Mouse (Mus musculus) liver, adult 2 months (tissue): ENCODE measurements around the gene Rnls. TPM values are rescaled to one million over a fixed set of nuclear protein-coding genes. Genes with fewer than 3 reads are reported as not detected.

Experiments
- DNase-seq: peaks from one replicate; pipeline ENCODE4 v3.0.0-alpha.2; 2011; ENCODE audit warnings: low read depth, low spot score; ENCODE audit errors: extremely low read depth
- H3K27ac ChIP-seq: fragments of 200-500 bp; replicated peaks from 2 replicates; pipeline ENCODE4 v1.5.1; 2012; ENCODE audit warnings: low read depth, mild to moderate bottlenecking, control low read depth, inconsistent platforms, low read length; ENCODE audit not compliant: insufficient read depth
- H3K27me3 ChIP-seq: fragments of 200-500 bp; 2 replicates; pipeline ENCODE4 v1.6.1; 2012; ENCODE audit warnings: mild to moderate bottlenecking, moderate library complexity, low read length, inconsistent platforms; ENCODE audit not compliant: control insufficient read depth, insufficient read depth
- H3K36me3 ChIP-seq: fragments of 200-500 bp; 2 replicates; pipeline ENCODE4 v1.6.1; 2012; ENCODE audit warnings: low read length, inconsistent platforms; ENCODE audit not compliant: control insufficient read depth, insufficient read depth
- H3K4me1 ChIP-seq: fragments of 200-500 bp; 2 replicates; pipeline ENCODE4 v1.6.1; 2011; ENCODE audit warnings: low read length; ENCODE audit not compliant: control insufficient read depth, insufficient read depth
- H3K4me3 ChIP-seq: fragments of 200-500 bp; 2 replicates; pipeline ENCODE4 v1.5.1; 2011; ENCODE audit warnings: low read depth, mild to moderate bottlenecking, control low read depth, low read length, moderate library complexity; ENCODE audit not compliant: insufficient read depth
- H3K79me2 ChIP-seq: fragments of 200-500 bp; 2 replicates; pipeline ENCODE4 v1.6.1; 2012; ENCODE audit warnings: inconsistent platforms, mild to moderate bottlenecking, low read length, moderate library complexity; ENCODE audit not compliant: control insufficient read depth, insufficient read depth
- H3K9ac ChIP-seq: fragments of 200-500 bp; 2 replicates; pipeline ENCODE4 v1.6.1; 2012; ENCODE audit warnings: low read depth, mild to moderate bottlenecking, control low read depth, inconsistent platforms, low read length
- CTCF ChIP-seq: fragments of 200-500 bp; IDR thresholded peaks from 2 replicates; pipeline ENCODE4 v1.5.1; 2011; ENCODE audit warnings: low read depth, low read length, control low read depth
- POLR2A ChIP-seq: fragments of 200-500 bp; IDR thresholded peaks from 2 replicates; pipeline ENCODE4 v1.6.1; 2011; ENCODE audit warnings: low read length, control low read depth; ENCODE audit not compliant: insufficient read depth; ENCODE audit errors: extremely low read depth
- WGBS: fragments of 180-500 bp; shearing (Covaris S2); methylation state at CpG from one replicate; pipeline ENCODE4 v1.1.7; 2018; 5-methylcytosine and 5-hydroxymethylcytosine counted together
- polyA plus RNA-seq: library from polyadenylated mRNA; depleted of rRNA; stranded (reverse); fragments of >200 nt; gene quantifications from 2 replicates; pipeline ENCODE4 v1.2.3, GENCODE M21; 2012
- total RNA-seq: library from RNA; depleted of rRNA; stranded (reverse); fragments of >200 nt; gene quantifications from 2 replicates; pipeline ENCODE4 v1.2.3, GENCODE M21; 2014

The Rnls gene
- total and polyA plus RNA-seq, 2 experiments: 0.50 to 0.92 TPM

DNA sequence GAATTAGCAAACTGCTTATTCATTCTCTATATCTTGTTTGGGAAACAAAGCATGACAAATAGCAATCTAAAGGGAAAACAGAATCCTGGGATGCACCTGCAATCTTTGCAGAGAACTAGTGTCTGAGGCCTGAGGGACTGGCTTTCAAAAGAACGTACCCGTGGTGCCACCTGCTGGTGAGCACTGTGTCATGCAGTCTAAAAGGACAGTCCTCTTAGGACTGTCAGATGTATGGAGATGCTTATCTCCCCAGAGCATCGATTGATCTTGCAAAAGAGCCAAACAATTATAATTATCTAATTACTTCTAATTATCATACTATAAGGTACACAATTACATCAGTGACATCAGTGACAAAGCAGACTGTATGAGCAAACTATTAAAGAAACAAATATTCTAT lies 25.4 kb downstream of the Rnls start:
- Histone ChIP-seq H3K27ac (no peak overlapping the region), H3K4me3 (no peak overlapping the region), H3K9ac (no peak overlapping the region), H3K4me1 (no peaks in the 10 kb centered on the region), H3K36me3 (no peaks in the 10 kb centered on the region), H3K79me2 (no peaks in the 10 kb centered on the region), H3K27me3 (no peaks in the 10 kb centered on the region; the same call in 1 of the 2 replicates)
- TF ChIP-seq CTCF: peak; percentile 83
- no peak for TF ChIP-seq POLR2A
- under 1% methylated on average over 3 of the region's 3 CpGs for WGBS
- DNase-seq: peak; percentile 33

- Histone ChIP-seq H3K79me2 (no peaks in the 10 kb centered on the region), H3K27ac (no peak overlapping the region), H3K36me3 (no peaks in the 10 kb centered on the region), H3K4me1 (no peaks in the 10 kb centered on the region), H3K27me3 (no peaks in the 10 kb centered on the region), H3K9ac (no peak overlapping the region), H3K4me3 (no peak overlapping the region)
- WGBS: 44% methylated on average over 3 of the region's 3 CpGs
- TF ChIP-seq CTCF (no peak), POLR2A (no peak)
- DNase-seq: no peak
These were observed 35.1 kb downstream of the Rnls start for GRCm38 (mm10) chr19:33357019-33357418.

GRCm38 (mm10) chr19:33340119-33340518 lies 52.0 kb downstream of the Rnls start:
- no peak for DNase-seq
- no peak overlapping the region for H3K9ac ChIP-seq
- 93% methylated on average over 1 of the region's 1 CpGs for WGBS
- no peaks in the 10 kb centered on the region for H3K79me2 ChIP-seq
- H3K4me1 ChIP-seq: no peaks in the 10 kb centered on the region
- H3K4me3 ChIP-seq: no peak overlapping the region
- TF ChIP-seq CTCF (no peak), POLR2A (no peak)
- no peak overlapping the region for H3K27ac ChIP-seq
- no peaks in the 10 kb centered on the region for H3K36me3 ChIP-seq
- H3K27me3 ChIP-seq: no peaks in the 10 kb centered on the region

- 55% methylated on average over 4 of the region's 4 CpGs for WGBS
- Histone ChIP-seq H3K36me3 (no peaks in the 10 kb centered on the region), H3K79me2 (no peaks in the 10 kb centered on the region), H3K4me1 (no peaks in the 10 kb centered on the region), H3K4me3 (no peak overlapping the region), H3K27me3 (no peaks in the 10 kb centered on the region), H3K27ac (no peak overlapping the region), H3K9ac (no peak overlapping the region)
- TF ChIP-seq CTCF (no peak), POLR2A (no peak)
- DNase-seq: no peak
These were observed 65.1 kb downstream of the Rnls start for GRCm38 (mm10) chr19:33326706-33327641.

GRCm38 (mm10) chr19:33318785-33319184 lies 73.3 kb downstream of the Rnls start:
- Histone ChIP-seq H3K27ac (no peak overlapping the region), H3K36me3 (no peaks in the 10 kb centered on the region), H3K79me2 (no peaks in the 10 kb centered on the region), H3K4me3 (no peak overlapping the region), H3K9ac (no peak overlapping the region), H3K27me3 (no peaks in the 10 kb centered on the region), H3K4me1 (no peaks in the 10 kb centered on the region)
- no peak for TF ChIP-seq POLR2A
- no peak for TF ChIP-seq CTCF
- WGBS: 38% methylated on average over 1 of the region's 1 CpGs
- DNase-seq: no peak

- H3K4me1 ChIP-seq: no peaks in the 10 kb centered on the region
- H3K36me3 ChIP-seq: no peaks in the 10 kb centered on the region
- H3K27me3 ChIP-seq: no peaks in the 10 kb centered on the region
- no peak for DNase-seq
- H3K79me2 ChIP-seq: no peaks in the 10 kb centered on the region
- TF ChIP-seq CTCF (no peak), POLR2A (no peak)
- H3K4me3 ChIP-seq: no peak overlapping the region
- no peak overlapping the region for H3K9ac ChIP-seq
- no peak overlapping the region for H3K27ac ChIP-seq
- WGBS: 67% methylated on average over 4 of the region's 4 CpGs
These were observed 75.0 kb downstream of the Rnls start for GRCm38 (mm10) chr19:33317130-33317529.
